Mouse (Mus musculus): ENCODE results near the gene Olfr113. TPM values are rescaled to one million over a fixed set of nuclear protein-coding genes. Genes with fewer than 3 reads are reported as not detected.

The Olfr113 gene
- not detected in 2 replicates for polyA plus RNA-seq (2012; ENCODE audit: low replicate concordance)

GRCm38 (mm10) chr17:37577563-37577962, at the start of gene Olfr113:
TSS of gene Olfr113 (minus strand) at chr17:37577663.

GRCm38 (mm10) chr17:37627009-37627408, 49.5 kb upstream of the Olfr113 start, which contains the start of the genes Olfr115 and Olfr116:
TSS of gene Olfr115 (minus strand) at chr17:37627109.
TSS of gene Olfr116 (minus strand) at chr17:37627199.

GRCm38 (mm10) chr17:37592643-37593042, 15.2 kb upstream of the Olfr113 start, which contains the start of gene Olfr114:
TSS of gene Olfr114 (minus strand) at chr17:37592743.

GRCm38 (mm10) chr17:37569351-37569750, 8.1 kb downstream of the Olfr113 start, which contains the start of gene Olfr112:
TSS of gene Olfr112 (minus strand) at chr17:37569451.

Other genes starting within 250 kb of the Olfr113 start
- not detected in 2 replicates for gene Olfr103, start 238.0 kb downstream of the Olfr113 start, polyA plus RNA-seq (2012; ENCODE audit: low replicate concordance)
- not detected in 2 replicates for gene Olfr104-ps, start 218.1 kb downstream of the Olfr113 start, polyA plus RNA-seq (2012; ENCODE audit: low replicate concordance)
- gene Olfr105-ps, start 198.6 kb downstream of the Olfr113 start, polyA plus RNA-seq (2012; ENCODE audit: low replicate concordance) = not detected in 2 replicates
- not detected in 2 replicates for gene Olfr106-ps, start 187.3 kb downstream of the Olfr113 start, polyA plus RNA-seq (2012; ENCODE audit: low replicate concordance)
- gene Olfr107, start 178.4 kb downstream of the Olfr113 start, polyA plus RNA-seq (2012; ENCODE audit: low replicate concordance) = not detected in 2 replicates
- gene Olfr108, start 132.2 kb downstream of the Olfr113 start, polyA plus RNA-seq (2012; ENCODE audit: low replicate concordance) = not detected in 2 replicates
- gene Olfr109, start 118.7 kb downstream of the Olfr113 start, polyA plus RNA-seq (2012; ENCODE audit: low replicate concordance) = not detected in 2 replicates
- gene H2-M2, start 94.1 kb downstream of the Olfr113 start, polyA plus RNA-seq (2012; ENCODE audit: low replicate concordance) = 0.64 and 1.3 TPM in 2 replicates
- gene Olfr110, start 85.2 kb downstream of the Olfr113 start, polyA plus RNA-seq (2012; ENCODE audit: low replicate concordance) = not detected in 2 replicates
- gene Olfr111, start 69.6 kb downstream of the Olfr113 start, polyA plus RNA-seq (2012; ENCODE audit: low replicate concordance) = not detected in 2 replicates
- not detected in 2 replicates for gene Olfr112, start 8.2 kb downstream of the Olfr113 start, polyA plus RNA-seq (2012; ENCODE audit: low replicate concordance)
- not detected in 2 replicates for gene Olfr114, start 15.1 kb upstream of the Olfr113 start, polyA plus RNA-seq (2012; ENCODE audit: low replicate concordance)
- gene Olfr115, start 49.4 kb upstream of the Olfr113 start, polyA plus RNA-seq (2012; ENCODE audit: low replicate concordance) = not detected in 2 replicates
- not detected in 2 replicates for gene Olfr116, start 49.5 kb upstream of the Olfr113 start, polyA plus RNA-seq (2012; ENCODE audit: low replicate concordance)
- not detected in 2 replicates for gene Olfr117, start 86.1 kb upstream of the Olfr113 start, polyA plus RNA-seq (2012; ENCODE audit: low replicate concordance)
- gene Olfr118, start 89.3 kb upstream of the Olfr113 start, polyA plus RNA-seq (2012; ENCODE audit: low replicate concordance) = not detected in 2 replicates
- not detected in 2 replicates for gene Olfr119, start 118.9 kb upstream of the Olfr113 start, polyA plus RNA-seq (2012; ENCODE audit: low replicate concordance)
- gene Olfr120, start 144.1 kb upstream of the Olfr113 start, polyA plus RNA-seq (2012; ENCODE audit: low replicate concordance) = not detected in 2 replicates
- gene Olfr121, start 171.2 kb upstream of the Olfr113 start, polyA plus RNA-seq (2012; ENCODE audit: low replicate concordance) = not detected in 2 replicates
- gene Olfr122, start 190.9 kb upstream of the Olfr113 start, polyA plus RNA-seq (2012; ENCODE audit: low replicate concordance) = not detected in 2 replicates
- gene Olfr123, start 215.9 kb upstream of the Olfr113 start, polyA plus RNA-seq (2012; ENCODE audit: low replicate concordance) = not detected in 2 replicates
- gene Olfr124, start 222.2 kb upstream of the Olfr113 start, polyA plus RNA-seq (2012; ENCODE audit: low replicate concordance) = not detected in 2 replicates

Measured in hematopoietic multipotent progenitor cell, adult 10-12 weeks (in vitro differentiated cells).